ENCODE assay signal across 14 mouse cellular contexts in genomic region chr7:57348774-57349173, GRCm38 (mm10). TPM values are rescaled to one million over a fixed set of nuclear protein-coding genes. Genes with fewer than 3 reads are reported as not detected.
"Had no signal": no experiment of that assay in that cellular context is flagged by ENCODE, and none has a peak within 500 bp of the region (broad histone marks: within the 10 kb centered on the region; RNA-seq: fewer than 3 reads in every experiment).

No protein-coding gene starts in this region.

- H3K4me1 ChIP-seq: limb, embryonic 15.5 days; neural tube, embryonic 15.5 days had no signal

- H3K9ac ChIP-seq: limb, embryonic 15.5 days; liver, embryonic 14.5 days; neural tube, embryonic 15.5 days had no signal

- H3K27ac ChIP-seq: hindbrain, postnatal 0 days; limb, embryonic 15.5 days; liver, embryonic 14.5 days; neural tube, embryonic 15.5 days had no signal

- ATAC-seq: hindbrain, postnatal 0 days had no signal

- H3K27me3 ChIP-seq: limb, embryonic 15.5 days; neural tube, embryonic 15.5 days had no signal

- DNase-seq: kidney, adult 8-10 months; kidney, postnatal 25 days; layer of hippocampus, adult 9-11 months; layer of hippocampus, postnatal 36 days; midbrain, embryonic 14.5 days; right cerebral cortex, adult 18-20 months; right cerebral cortex, postnatal 25 days; thymus, postnatal 4 days had no signal

- H3K4me2 ChIP-seq: limb, embryonic 15.5 days; neural tube, embryonic 15.5 days had no signal

- H3K36me3 ChIP-seq: limb, embryonic 15.5 days; neural tube, embryonic 15.5 days had no signal

- H3K4me3 ChIP-seq: limb, embryonic 15.5 days; myocyte; neural tube, embryonic 15.5 days had no signal

- H3K9me3 ChIP-seq: limb, embryonic 15.5 days; neural tube, embryonic 15.5 days had no signal

RNA-seq across cellular contexts. Expression of gene Gabrg3, which starts 38.2 kb away (rescaled TPM):
- total RNA-seq: megakaryocyte progenitor cell, adult 5-6 weeks had no signal
- polyA plus RNA-seq: myocyte had no signal
